Mouse (Mus musculus) neutrophil, adult 59 days (primary cell): Measurements from ENCODE around the gene Pm20d1. TPM values are rescaled to one million over a fixed set of nuclear protein-coding genes. Genes with fewer than 3 reads are reported as not detected.

Source experiments
- total RNA-seq, 2 experiments: library from RNA; stranded (reverse); gene quantifications; 1 replicate in 1 of 2; 2 replicates in 1 of 2; pipeline ENCODE4 v1.2.4; 2023

The Pm20d1 gene
- total RNA-seq: not detected

DNA sequence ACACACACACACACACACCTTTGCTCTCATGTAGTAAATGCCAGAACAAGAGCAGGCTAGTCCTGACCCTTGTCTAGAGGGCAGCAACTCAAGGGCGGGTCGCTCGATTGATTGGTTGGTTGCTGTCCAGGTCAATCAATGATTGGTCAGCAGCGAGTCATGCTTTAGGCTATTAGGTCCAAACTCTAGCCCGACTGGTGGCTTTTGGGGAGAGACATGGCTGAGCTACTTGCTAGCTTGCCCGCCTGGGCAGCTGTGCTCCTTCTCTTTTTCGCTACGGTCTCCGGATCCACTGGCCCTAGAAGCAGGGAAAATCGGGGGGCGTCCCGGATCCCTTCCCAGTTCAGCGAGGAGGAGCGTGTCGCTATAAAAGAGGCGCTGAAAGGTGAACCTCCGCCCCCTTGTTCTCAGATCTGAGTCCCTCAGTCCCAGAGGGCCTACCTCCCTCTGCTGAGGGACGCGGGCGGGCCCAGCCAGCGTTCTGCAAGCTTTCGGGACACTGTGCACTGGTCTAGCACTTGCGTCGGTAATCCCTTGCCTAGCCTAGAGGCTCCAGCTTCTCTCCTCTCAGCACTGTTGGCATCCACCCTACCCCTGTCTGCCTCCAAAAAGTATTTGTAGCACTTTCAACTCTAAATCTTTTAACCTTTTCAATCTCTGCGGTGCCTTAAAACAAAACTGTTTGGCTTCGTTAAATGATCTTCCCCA, at the start of gene Pm20d1:
Gene Pm20d1 (plus strand): TSS at position 180 of the 708 bp plus-strand sequence.

DNA sequence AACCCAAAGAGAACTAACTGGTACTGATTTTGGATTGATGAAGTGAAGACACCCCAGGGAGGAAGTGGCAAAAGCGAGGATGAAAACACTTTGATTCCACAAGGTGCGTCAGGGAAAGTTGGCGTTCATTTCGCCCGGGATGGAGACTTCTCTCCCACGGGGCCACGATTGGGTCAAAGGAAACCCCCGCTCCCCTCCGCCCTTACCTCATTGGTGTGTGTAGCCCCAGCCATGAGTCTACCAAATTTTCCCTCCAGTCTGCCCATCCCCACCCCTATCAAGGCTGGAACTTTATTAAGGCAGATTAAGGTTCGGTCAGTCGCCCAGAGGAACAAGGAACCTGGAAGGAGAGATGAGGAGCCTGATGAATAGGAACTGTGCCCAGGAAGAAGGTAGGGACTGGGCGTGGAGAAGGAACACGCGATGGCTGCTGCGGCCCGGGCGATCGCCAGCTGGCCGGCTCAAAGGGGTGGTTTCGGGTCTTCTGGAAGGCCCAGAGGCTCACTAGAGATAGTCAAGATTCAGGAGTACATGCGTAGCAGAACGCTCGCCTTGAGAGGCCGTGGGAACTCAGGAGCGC, 30.1 kb downstream of the Pm20d1 start, which contains the start of gene Slc41a1:
Gene Slc41a1 (plus strand): TSS at position 287 of the 580 bp plus-strand sequence.

DNA sequence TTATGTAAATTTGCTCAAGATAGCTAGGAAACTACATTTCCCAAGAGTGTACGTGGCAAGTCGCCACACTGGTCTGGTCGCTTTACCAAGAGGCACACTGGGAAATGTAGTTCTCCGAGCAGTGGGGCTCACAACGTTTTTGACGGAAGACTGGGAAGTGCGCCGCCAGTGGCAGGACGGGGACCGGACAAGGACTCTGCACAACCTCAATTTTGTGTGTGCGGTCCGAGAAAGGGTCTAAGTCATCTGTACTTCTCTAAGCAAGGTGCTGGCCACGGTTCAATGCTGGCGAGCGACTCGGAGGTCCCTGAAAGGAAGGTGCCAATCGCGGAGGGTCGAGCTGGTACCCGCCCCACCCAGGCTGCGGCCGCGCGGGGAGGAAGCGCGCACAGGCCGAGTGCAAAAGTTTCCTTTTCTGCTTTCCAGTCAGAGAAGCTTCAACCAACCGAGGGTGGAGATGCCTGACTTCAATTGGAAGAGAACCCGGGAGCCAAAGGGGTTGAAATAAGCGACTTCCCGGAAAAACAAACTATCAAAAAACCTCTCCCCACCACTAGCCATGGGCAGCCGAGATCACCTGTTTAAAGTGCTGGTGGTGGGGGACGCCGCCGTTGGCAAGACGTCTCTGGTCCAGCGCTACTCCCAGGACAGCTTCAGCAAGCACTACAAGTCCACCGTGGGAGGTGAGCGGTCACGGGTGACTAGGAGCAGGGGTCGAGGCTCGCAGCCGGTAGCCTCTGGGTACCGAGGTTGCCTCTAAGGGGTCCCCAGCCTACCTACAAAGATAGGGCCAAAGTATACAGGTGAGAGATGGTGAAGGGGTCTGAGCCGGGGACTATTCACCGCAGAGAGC, 70.1 kb downstream of the Pm20d1 start, which contains the start of gene Rab29:
Gene Rab29 (plus strand): TSS at position 132 of the 853 bp plus-strand sequence.

Other genes starting within 250 kb of the Pm20d1 start
- not detected for gene Avpr1b, start 198.1 kb upstream of the Pm20d1 start, total RNA-seq
- 100 to 1,000 TPM in 1 of 2 experiments, 10 to 100 TPM in 1; 72.4 to 147 TPM for gene Ctse, start 159.1 kb upstream of the Pm20d1 start, total RNA-seq
- 1 to 10 TPM; 5.9 to 6.2 TPM for gene Rab7b, start 108.7 kb upstream of the Pm20d1 start, total RNA-seq
- gene Slc26a9, start 53.4 kb upstream of the Pm20d1 start, total RNA-seq: not detected
- gene Slc41a1, start 30.1 kb downstream of the Pm20d1 start, total RNA-seq: 1 to 10 TPM; 4.1 to 8.0 TPM
- 10 to 100 TPM; 17.0 to 25.4 TPM for gene Rab29, start 69.8 kb downstream of the Pm20d1 start, total RNA-seq
- gene Nucks1, start 113.2 kb downstream of the Pm20d1 start, total RNA-seq: 10 to 100 TPM; 74.9 to 84.6 TPM
- gene Slc45a3, start 165.6 kb downstream of the Pm20d1 start, total RNA-seq: under 1 TPM; 0.27 to 0.64 TPM
- 10 to 100 TPM; 92.8 to 97.9 TPM for gene Elk4, start 210.2 kb downstream of the Pm20d1 start, total RNA-seq